Mouse (Mus musculus): ENCODE measurements around the gene Kcnj2.

Gene Kcnj2

GRCm38 (mm10) chr11:111092967-111093366, 27.0 kb downstream of the Kcnj2 start:
- no peak for DNase-seq

DNA sequence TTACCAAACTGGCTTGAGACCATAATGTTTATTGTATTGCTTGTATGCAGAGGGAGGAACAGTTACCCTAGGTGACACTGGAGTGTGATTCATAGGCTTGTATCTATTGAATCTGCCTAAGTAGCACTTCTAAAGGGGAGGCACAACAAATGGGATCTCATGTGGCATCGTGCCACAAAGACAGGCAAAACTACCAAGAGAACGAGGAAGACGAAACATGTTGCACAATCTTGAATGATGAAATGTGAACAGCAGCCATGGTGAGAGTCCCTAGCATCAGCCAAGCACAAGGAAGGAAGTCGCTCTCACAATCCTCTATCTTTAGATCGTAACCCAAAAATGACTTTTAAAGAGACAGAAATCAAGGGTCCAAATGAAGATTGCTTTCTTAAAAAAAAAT, 30.6 kb downstream of the Kcnj2 start:
- DNase-seq, result peak in 1 of 2 experiments; percentile 1

DNA sequence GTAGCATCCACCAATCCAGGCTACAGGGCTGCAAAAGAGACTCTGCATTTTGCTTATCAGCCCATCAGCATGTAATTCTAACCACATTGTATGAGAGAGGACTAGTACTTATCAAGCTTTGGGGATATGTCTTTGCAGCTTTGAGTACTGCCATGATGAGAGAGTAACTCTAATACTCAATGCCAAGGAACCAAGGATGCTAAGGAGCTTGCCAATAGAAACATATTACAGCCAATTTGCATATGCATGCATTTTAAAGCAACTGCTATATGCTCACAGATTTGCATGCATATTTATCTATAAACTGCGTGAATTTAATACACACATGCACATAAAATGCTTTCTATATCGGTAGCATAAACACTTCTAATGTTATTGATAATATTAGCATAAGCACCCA, 34.2 kb downstream of the Kcnj2 start:
- DNase-seq, result no peak

- no peak for DNase-seq
Measured at GRCm38 (mm10) chr11:111100651-111101050, 34.7 kb downstream of the Kcnj2 start.

DNA sequence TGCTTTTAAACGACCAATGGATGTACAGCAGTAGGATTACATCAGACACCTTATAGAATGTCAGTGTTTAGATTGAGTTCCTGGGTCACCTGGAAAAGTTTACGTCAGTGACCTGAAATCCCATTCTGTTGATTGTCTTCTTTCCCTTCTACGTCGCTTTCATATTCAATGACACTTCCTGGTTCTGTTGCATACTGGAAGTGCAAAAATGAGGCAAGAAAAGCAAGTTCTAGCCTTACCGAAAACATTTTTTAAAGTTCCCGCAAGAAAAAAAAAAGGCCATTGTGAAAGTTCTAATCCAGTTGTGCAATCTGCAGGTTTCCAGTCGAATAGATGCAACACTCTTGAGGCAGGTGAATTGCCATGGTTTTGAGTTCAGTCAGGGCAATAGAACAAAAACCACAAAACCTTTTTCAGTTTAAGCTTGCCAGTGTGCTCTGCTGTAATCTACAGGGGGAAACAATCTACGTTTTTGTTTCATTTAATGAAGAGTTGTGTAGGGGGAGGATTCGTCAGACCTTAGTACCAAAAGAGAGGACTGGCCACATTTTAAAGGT, 35.7 kb downstream of the Kcnj2 start:
- DNase-seq, result no peak

GRCm38 (mm10) chr11:111104422-111104821, 38.5 kb downstream of the Kcnj2 start:
- DNase-seq, result no peak

DNA sequence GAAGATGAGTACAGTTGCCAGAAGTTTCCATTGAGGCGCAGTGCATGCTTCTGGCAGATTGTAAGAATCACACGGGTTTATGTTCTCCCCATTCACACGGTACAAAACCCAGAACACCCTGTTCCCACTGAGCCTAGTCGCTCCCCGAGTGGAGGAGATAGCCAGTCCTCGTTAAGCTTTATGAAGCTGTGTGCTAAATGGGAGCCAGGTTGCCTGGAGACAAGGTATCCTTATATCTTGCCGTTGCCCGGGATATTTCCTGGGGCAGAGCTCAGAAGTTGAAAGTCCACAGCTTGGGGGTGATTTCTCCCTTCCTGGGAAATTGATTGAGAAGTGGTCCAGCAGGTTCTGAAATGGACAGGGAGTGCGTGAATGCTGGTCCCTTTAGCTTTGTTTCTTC, 42.2 kb downstream of the Kcnj2 start:
- DNase-seq, result no peak

DNA sequence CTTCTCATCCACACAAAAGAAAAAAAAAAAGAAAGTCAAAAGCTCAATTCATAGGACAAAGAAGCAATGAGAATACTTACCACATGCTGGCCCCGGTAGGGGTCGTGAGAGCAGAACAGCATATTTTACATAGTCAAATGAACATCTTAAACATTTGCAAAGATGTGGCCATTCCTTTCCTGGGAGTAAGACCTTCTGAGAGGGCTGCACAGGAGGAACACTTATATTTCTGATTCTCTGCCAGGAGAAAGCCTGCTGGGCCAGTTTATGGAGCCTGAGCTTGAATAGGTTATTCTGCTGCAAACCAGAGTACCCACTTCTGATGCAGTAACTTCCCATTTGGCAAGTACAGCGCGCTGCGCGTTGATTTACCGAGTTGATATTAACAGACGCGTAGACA, 55.5 kb downstream of the Kcnj2 start:
- DNase-seq, result no peak

DNA sequence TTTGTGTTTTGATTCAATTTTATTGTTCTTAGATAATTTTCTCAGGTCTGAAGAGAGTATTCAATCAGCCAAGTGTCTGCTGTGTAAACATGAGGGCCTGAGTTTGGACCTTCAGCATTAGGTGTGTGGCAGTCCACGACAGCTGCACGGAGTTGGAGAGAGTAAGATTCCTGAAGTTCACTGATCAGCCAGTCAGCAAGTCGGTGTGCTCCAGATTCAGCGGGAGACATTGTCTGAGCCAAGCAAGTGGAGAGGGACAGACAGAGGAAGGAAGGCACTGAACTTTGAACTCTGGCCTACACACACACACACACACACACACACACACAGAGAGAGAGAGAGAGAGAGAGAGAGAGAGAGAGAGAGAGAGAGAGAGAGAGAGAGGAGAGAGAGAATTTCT, 57.4 kb downstream of the Kcnj2 start:
- DNase-seq, result peak; percentile 29 to 50

- no peak for DNase-seq
Measured at GRCm38 (mm10) chr11:111125963-111126362, 60.0 kb downstream of the Kcnj2 start.
